Mouse (Mus musculus) midbrain, postnatal 0 days (tissue): ENCODE measurements around the gene Tenm2. TPM values are rescaled to one million over a fixed set of nuclear protein-coding genes. Genes with fewer than 3 reads are reported as not detected.
A peak's percentile ranks its signal among the peaks of the same experiment; 100 is the strongest.

ENCODE experiments used
- ATAC-seq: fragments of 200-750 bp; cut with Nextera tagmentation; 2 replicates; pipeline ENCODE4 v1.8.0; 2017; ENCODE audit warnings: moderate number of reproducible peaks, mild to moderate bottlenecking, moderate TSS enrichment, moderate library complexity; ENCODE audit not compliant: low FRiP score
- DNase-seq: peaks from one replicate; pipeline ENCODE4 v3.0.0-alpha.2; 2015; ENCODE audit warnings: low spot score
- H3K27ac ChIP-seq: fragments of 300-500 bp; sonication (generic); 2 replicates; pipeline ENCODE4 v1.5.1; 2014; ENCODE audit warnings: low read depth, mild to moderate bottlenecking, low read length, mixed read lengths
- H3K27me3 ChIP-seq: fragments of 300-500 bp; sonication (generic); 2 replicates; pipeline ENCODE4 v1.6.1; 2014; ENCODE audit warnings: low read length, control low read depth, mixed read lengths; ENCODE audit not compliant: insufficient read depth
- H3K36me3 ChIP-seq: fragments of 300-500 bp; sonication (generic); 2 replicates; pipeline ENCODE4 v1.6.1; 2014; ENCODE audit warnings: low read length, control low read depth, mixed read lengths; ENCODE audit not compliant: insufficient read depth
- H3K4me1 ChIP-seq: fragments of 300-500 bp; sonication (generic); 2 replicates; pipeline ENCODE4 v1.6.1; 2014; ENCODE audit warnings: mild to moderate bottlenecking, control low read depth, antibody characterized with exemption, low read length, mixed read lengths; ENCODE audit not compliant: insufficient read depth
- H3K4me2 ChIP-seq: fragments of 300-500 bp; sonication (generic); 2 replicates; pipeline ENCODE4 v1.6.1; 2014; ENCODE audit warnings: low read depth, mild to moderate bottlenecking, low read length, mixed read lengths; ENCODE audit not compliant: poor library complexity, severe bottlenecking
- H3K4me3 ChIP-seq: fragments of 300-500 bp; sonication (generic); 2 replicates; pipeline ENCODE4 v1.5.1; 2014; ENCODE audit warnings: low read depth, mild to moderate bottlenecking, low read length, moderate library complexity
- H3K9ac ChIP-seq: fragments of 300-500 bp; sonication (generic); replicated peaks from 2 replicates; pipeline ENCODE4 v1.6.1; 2014; ENCODE audit warnings: mild to moderate bottlenecking, low read length, moderate library complexity, mixed read lengths; ENCODE audit not compliant: poor library complexity, severe bottlenecking
- H3K9me3 ChIP-seq: fragments of 300-500 bp; sonication (generic); 2 replicates; pipeline ENCODE4 v1.6.1; 2016; ENCODE audit warnings: low read length, control low read depth
- CTCF ChIP-seq: IDR thresholded peaks from 2 replicates; pipeline ENCODE4 v1.5.1; 2016; ENCODE audit warnings: antibody characterized with exemption, mild to moderate bottlenecking
- WGBS: fragments of 180-500 bp; shearing (Covaris S2); extraction: QIAGEN DNeasy Blood & Tissue Kit; methylation state at CpG from one replicate; pipeline ENCODE4 v1.1.7; 2014; 5-methylcytosine and 5-hydroxymethylcytosine counted together
- polyA plus RNA-seq: library from polyadenylated mRNA; unstranded; fragments of >200 nt; fragmentation: Nextera tagmentation; extraction: Ambion mirVana; gene quantifications from 2 replicates; pipeline ENCODE4 v1.2.1, GENCODE M21; 2015
- total RNA-seq: library from RNA; depleted of rRNA; stranded (reverse); fragments of >200 nt; gene quantifications from 2 replicates; pipeline ENCODE4 v1.2.3, GENCODE M21; 2014

Gene Tenm2
- total and polyA plus RNA-seq, 2 experiments from 2014 or later: 62.6 to 138 TPM

GRCm38 (mm10) chr11:36974142-36974541 is 261.6 kb downstream of the Tenm2 start:
- ATAC-seq (no peak), DNase-seq (peak; percentile 40)
- Histone ChIP-seq H3K4me3 (no peak overlapping the region), H3K4me2 (no peak overlapping the region), H3K4me1 (no peaks in the 10 kb centered on the region), H3K9me3 (no peaks in the 10 kb centered on the region), H3K27ac (no peak overlapping the region), H3K27me3 (no peaks in the 10 kb centered on the region), H3K36me3 (no peaks in the 10 kb centered on the region), H3K9ac (no peak overlapping the region)
- no peak for TF ChIP-seq CTCF
- 65% methylated on average over 2 of the region's 2 CpGs for WGBS

- H3K9ac ChIP-seq: no peak overlapping the region
- no peak for ATAC-seq
Measured at GRCm38 (mm10) chr11:36958102-36958501, 277.7 kb downstream of the Tenm2 start.

GRCm38 (mm10) chr11:36941429-36941828 is 294.3 kb downstream of the Tenm2 start:
- Histone ChIP-seq H3K4me1 (peaks cover 3% of the 10 kb centered on the region; the same call in 1 of the 2 replicates), H3K9me3 (no peaks in the 10 kb centered on the region), H3K4me2 (no peak overlapping the region), H3K27me3 (no peaks in the 10 kb centered on the region), H3K36me3 (no peaks in the 10 kb centered on the region), H3K9ac (no peak overlapping the region), H3K4me3 (no peak overlapping the region), H3K27ac (no peak overlapping the region)
- no peak for ATAC-seq
- no peak for TF ChIP-seq CTCF
- 74% methylated on average over 6 of the region's 6 CpGs for WGBS
- no peak for DNase-seq

More at GRCm38 (mm10) chr11:36958102-36958501, 277.7 kb downstream of the Tenm2 start:
- Histone ChIP-seq H3K9me3 (no peaks in the 10 kb centered on the region), H3K4me1 (no peaks in the 10 kb centered on the region), H3K27ac (no peak overlapping the region), H3K4me2 (no peak overlapping the region), H3K27me3 (no peaks in the 10 kb centered on the region), H3K4me3 (no peak overlapping the region), H3K36me3 (no peaks in the 10 kb centered on the region)
- 66% methylated on average over 5 of the region's 5 CpGs for WGBS
- peak; percentile 7 for DNase-seq
- no peak for TF ChIP-seq CTCF

GRCm38 (mm10) chr11:36940557-36941110 is 295.1 kb downstream of the Tenm2 start:
- no peaks in the 10 kb centered on the region for H3K9me3 ChIP-seq
- 36% methylated on average over 7 of the region's 7 CpGs for WGBS
- no peak overlapping the region for H3K27ac ChIP-seq

GRCm38 (mm10) chr11:36929817-36930216 is 305.9 kb downstream of the Tenm2 start:
- ATAC-seq (no peak), DNase-seq (no peak)
- no peak overlapping the region for H3K9ac ChIP-seq
- no peak for TF ChIP-seq CTCF
- no peak overlapping the region for H3K4me3 ChIP-seq
- no peak overlapping the region for H3K4me2 ChIP-seq
- no peaks in the 10 kb centered on the region for H3K4me1 ChIP-seq
- no peaks in the 10 kb centered on the region for H3K36me3 ChIP-seq
- 72% methylated on average over 5 of the region's 5 CpGs for WGBS
- H3K27me3 ChIP-seq: no peaks in the 10 kb centered on the region
- no peak overlapping the region for H3K27ac ChIP-seq
- H3K9me3 ChIP-seq: no peaks in the 10 kb centered on the region

More at GRCm38 (mm10) chr11:36940557-36941110, 295.1 kb downstream of the Tenm2 start:
- DNase-seq: no peak
- H3K9ac ChIP-seq: no peak overlapping the region
- no peak overlapping the region for H3K4me2 ChIP-seq
- no peaks in the 10 kb centered on the region for H3K36me3 ChIP-seq
- ATAC-seq: no peak
- H3K27me3 ChIP-seq: no peaks in the 10 kb centered on the region
- peaks cover 3% of the 10 kb centered on the region; the same call in 1 of the 2 replicates for H3K4me1 ChIP-seq
- TF ChIP-seq CTCF: no peak
- H3K4me3 ChIP-seq: no peak overlapping the region

GRCm38 (mm10) chr11:36926705-36927406 is 308.9 kb downstream of the Tenm2 start:
- WGBS: 75% methylated on average over 9 of the region's 9 CpGs
- Histone ChIP-seq H3K4me3 (no peak overlapping the region), H3K4me1 (no peaks in the 10 kb centered on the region), H3K9ac (no peak overlapping the region), H3K9me3 (no peaks in the 10 kb centered on the region), H3K4me2 (no peak overlapping the region), H3K27me3 (no peaks in the 10 kb centered on the region), H3K36me3 (no peaks in the 10 kb centered on the region), H3K27ac (no peak overlapping the region)
- ATAC-seq (no peak), DNase-seq (no peak)
- TF ChIP-seq CTCF: no peak
